Mouse (Mus musculus): ENCODE measurements at regions not wholly inside any gene's neighbourhood (a gene's known extent, or its start where the extent isn't known, plus 50 kb on each side); places are given as distances from the start of the nearest gene placed in this dataset.

DNA sequence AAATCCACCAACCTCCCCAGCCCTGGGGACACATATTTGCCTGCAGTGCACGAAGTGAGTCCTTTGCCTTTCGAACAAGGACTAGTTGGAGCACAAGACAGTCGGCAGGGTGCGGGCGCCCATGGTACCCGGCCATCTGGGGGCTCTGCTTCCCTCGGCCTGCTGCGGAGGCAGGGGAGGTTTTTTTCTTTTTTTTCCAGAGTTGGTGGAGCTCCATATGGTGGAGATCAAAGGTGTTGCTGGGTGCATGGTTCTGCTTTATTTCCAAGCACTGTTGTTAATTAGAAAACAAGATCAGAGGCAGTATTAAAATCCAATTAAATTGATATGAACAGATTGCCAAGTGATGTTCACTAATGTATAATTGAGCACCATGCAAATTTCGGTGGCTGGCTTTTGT is 225.4 kb downstream of the Bcl11b start:
- ATAC-seq (ENCODE audit: insufficient read depth) (no peak), DNase-seq (no peak)
- no peaks in the 10 kb centered on the region for H3K36me3 ChIP-seq (ENCODE audit: insufficient read depth)
- no peak overlapping the region for H3K9ac ChIP-seq
- H3K27me3 ChIP-seq (ENCODE audit: insufficient read depth, low read length), result no peaks in the 10 kb centered on the region
- no peak overlapping the region for H3K27ac ChIP-seq (ENCODE audit: low read depth)
- no peaks in the 10 kb centered on the region for H3K4me1 ChIP-seq (ENCODE audit: insufficient read depth)
- no peak overlapping the region for H3K4me2 ChIP-seq
- no peak overlapping the region for H3K4me3 ChIP-seq (ENCODE audit: low read depth, low read length)
- TF ChIP-seq CTCF (IDR thresholded peaks at IDR 0.05; ENCODE audit: low read depth), result no peak
- 49% methylated on average over 9 of the region's 9 CpGs for WGBS
- H3K9me3 ChIP-seq (ENCODE audit: low read depth, low read length), result no peaks in the 10 kb centered on the region

DNA sequence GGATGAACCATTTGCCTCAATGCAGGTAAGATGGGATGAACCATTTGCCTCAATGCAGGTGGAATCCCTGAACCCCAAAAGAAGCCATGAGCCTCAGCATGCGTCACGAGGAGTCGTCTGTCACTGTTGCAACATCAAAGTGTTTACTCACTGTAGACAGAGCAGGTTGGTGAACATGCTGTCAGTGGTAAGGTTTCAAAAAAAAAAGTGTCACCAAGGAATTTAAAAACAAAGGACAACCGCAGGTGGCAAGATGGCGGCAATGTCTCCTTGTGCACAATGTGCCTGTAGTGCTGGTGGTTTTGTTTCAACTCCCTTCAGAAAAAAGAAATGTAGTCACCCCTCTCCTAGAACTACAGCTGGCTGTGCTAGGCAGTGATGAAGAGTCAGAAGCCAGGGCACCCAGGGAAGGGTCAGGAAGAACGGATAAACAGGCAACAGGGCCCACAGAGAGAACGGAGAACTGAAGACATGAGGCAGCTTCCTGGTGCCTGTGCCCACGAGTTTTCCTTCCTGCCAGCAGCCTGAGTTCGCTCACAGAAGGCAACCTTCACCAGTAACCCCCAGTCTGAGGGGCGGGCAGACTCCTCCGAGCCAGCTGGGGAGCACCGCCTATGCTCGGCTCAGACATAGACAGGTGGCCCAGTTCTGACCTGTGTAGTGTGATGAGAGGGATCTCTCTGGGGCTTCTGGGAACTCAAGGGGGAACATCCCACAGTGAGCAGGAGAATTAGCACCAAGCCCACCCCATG is 223.9 kb downstream of the Bcl11b start:
- WGBS, result 70% methylated on average over 13 of the region's 13 CpGs
- no peak overlapping the region for H3K27ac ChIP-seq (ENCODE audit: low read depth)
- ATAC-seq (ENCODE audit: insufficient read depth), result no peak
- no peaks in the 10 kb centered on the region for H3K9me3 ChIP-seq (ENCODE audit: low read depth, low read length)
- no peak overlapping the region for H3K4me3 ChIP-seq (ENCODE audit: low read depth, low read length)
- no peak for TF ChIP-seq CTCF (IDR thresholded peaks at IDR 0.05; ENCODE audit: low read depth)
- H3K36me3 ChIP-seq (ENCODE audit: insufficient read depth), result no peaks in the 10 kb centered on the region
- H3K27me3 ChIP-seq (ENCODE audit: insufficient read depth, low read length), result no peaks in the 10 kb centered on the region
- no peak overlapping the region for H3K4me2 ChIP-seq
- no peak for DNase-seq
- H3K4me1 ChIP-seq (ENCODE audit: insufficient read depth), result no peaks in the 10 kb centered on the region
- no peak overlapping the region for H3K9ac ChIP-seq

DNA sequence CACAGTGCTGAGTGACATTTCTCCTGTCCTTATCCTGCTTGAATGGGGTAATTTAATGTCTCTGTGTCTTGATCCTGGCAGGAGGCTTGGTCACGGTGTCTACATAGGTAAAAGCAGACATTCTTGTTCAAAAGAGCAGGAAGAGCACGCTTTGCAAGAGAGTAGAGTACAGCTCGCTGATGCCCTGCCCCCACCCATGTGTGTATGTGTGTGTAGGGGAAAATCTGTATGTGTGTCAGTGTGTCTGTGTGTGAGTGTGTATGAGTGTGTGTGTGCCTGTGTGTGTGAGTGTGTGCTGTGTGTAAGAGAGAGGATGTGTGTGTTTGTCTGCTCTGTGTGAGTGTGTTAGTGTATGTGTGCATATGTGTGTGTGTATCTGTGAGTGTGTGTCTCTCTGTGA is 221.3 kb downstream of the Bcl11b start:
- Histone ChIP-seq H3K36me3 (ENCODE audit: insufficient read depth) (no peaks in the 10 kb centered on the region), H3K27me3 (ENCODE audit: insufficient read depth, low read length) (no peaks in the 10 kb centered on the region), H3K4me3 (ENCODE audit: low read depth, low read length) (no peak overlapping the region), H3K27ac (ENCODE audit: low read depth) (no peak overlapping the region), H3K4me2 (no peak overlapping the region), H3K4me1 (ENCODE audit: insufficient read depth) (no peaks in the 10 kb centered on the region), H3K9me3 (ENCODE audit: low read depth, low read length) (no peaks in the 10 kb centered on the region), H3K9ac (no peak overlapping the region)
- TF ChIP-seq CTCF (IDR thresholded peaks at IDR 0.05; ENCODE audit: low read depth), result no peak
- ATAC-seq (ENCODE audit: insufficient read depth) (no peak), DNase-seq (no peak)
- WGBS, result 61% methylated on average over 3 of the region's 3 CpGs

DNA sequence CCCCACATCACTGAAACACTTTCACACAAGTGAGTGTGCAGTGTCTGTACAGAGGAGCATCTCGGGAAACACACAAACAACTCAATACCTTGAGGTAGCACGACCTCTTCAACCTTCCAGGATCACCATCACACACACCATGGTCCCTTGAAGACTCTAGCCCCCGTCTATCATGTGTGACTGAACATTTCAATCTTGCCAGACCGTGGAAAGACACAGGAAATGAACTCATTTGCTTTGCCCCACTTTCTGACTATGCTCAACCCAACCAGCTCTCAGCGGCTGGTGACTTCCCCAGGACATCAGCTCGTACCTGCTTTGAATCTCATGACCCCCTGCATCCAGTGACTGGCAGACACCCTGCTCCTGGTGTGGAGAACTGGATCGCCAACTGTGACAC is 219.6 kb downstream of the Bcl11b start:
- no peak overlapping the region for H3K4me3 ChIP-seq (ENCODE audit: low read depth, low read length)
- no peaks in the 10 kb centered on the region for H3K27me3 ChIP-seq (ENCODE audit: insufficient read depth, low read length)
- DNase-seq (no peak), ATAC-seq (ENCODE audit: insufficient read depth) (no peak)
- TF ChIP-seq CTCF (IDR thresholded peaks at IDR 0.05; ENCODE audit: low read depth), result no peak
- no peaks in the 10 kb centered on the region for H3K36me3 ChIP-seq (ENCODE audit: insufficient read depth)
- 64% methylated on average over 7 of the region's 7 CpGs for WGBS
- H3K27ac ChIP-seq (ENCODE audit: low read depth), result no peak overlapping the region
- H3K4me1 ChIP-seq (ENCODE audit: insufficient read depth), result no peaks in the 10 kb centered on the region
- H3K4me2 ChIP-seq, result no peak overlapping the region
- no peak overlapping the region for H3K9ac ChIP-seq
- H3K9me3 ChIP-seq (ENCODE audit: low read depth, low read length), result no peaks in the 10 kb centered on the region

DNA sequence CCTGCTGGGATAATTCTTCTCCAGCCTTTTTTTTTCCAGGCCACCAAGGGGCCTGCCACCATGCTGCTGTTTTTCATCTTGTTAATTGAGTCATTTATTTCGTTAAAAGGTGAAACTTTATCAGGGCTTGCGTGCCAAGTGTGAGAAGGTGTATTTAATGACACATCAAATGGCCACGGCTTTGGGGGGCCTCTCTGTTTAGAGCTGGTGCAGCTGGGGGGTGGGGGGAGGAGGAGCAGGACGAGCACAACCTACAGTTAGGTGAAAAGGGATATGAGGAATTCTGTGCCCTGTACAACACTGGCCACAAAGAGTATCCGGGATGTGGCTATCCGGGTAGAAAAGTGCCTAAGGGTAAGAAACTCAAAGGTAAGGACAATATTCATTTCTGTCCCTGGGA is 213.6 kb downstream of the Bcl11b start:
- Histone ChIP-seq H3K4me1 (ENCODE audit: insufficient read depth) (no peaks in the 10 kb centered on the region), H3K36me3 (ENCODE audit: insufficient read depth) (no peaks in the 10 kb centered on the region), H3K27ac (ENCODE audit: low read depth) (no peak overlapping the region), H3K4me2 (no peak overlapping the region), H3K9me3 (ENCODE audit: low read depth, low read length) (no peaks in the 10 kb centered on the region), H3K27me3 (ENCODE audit: insufficient read depth, low read length) (no peaks in the 10 kb centered on the region), H3K4me3 (ENCODE audit: low read depth, low read length) (no peak overlapping the region), H3K9ac (no peak overlapping the region)
- no peak for TF ChIP-seq CTCF (IDR thresholded peaks at IDR 0.05; ENCODE audit: low read depth)
- WGBS, result 44% methylated on average over 6 of the region's 6 CpGs
- ATAC-seq (ENCODE audit: insufficient read depth) (no peak), DNase-seq (no peak)

DNA sequence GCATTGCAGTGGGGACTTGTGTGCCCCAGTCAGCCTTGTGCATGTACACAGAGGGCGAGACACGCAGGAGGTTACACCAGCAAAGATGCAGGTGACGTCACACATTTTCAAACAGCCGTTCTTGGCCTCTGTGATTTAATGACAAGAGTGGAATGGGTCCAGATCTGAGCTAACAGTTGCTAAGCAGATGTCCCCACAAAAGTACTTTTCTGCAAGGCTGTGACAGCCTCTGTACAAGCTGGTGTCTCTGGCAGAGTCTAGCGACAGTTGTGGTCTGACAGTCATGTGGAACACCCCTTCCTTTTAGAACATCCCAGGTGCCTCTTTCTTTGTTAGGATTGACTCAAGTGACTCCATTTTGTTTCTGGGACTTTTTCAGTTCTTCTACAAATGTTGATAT is 203.1 kb downstream of the Bcl11b start:
- no peak for TF ChIP-seq CTCF (IDR thresholded peaks at IDR 0.05; ENCODE audit: low read depth)
- DNase-seq (no peak), ATAC-seq (ENCODE audit: insufficient read depth) (no peak)
- no peak overlapping the region for H3K9ac ChIP-seq
- no peak overlapping the region for H3K4me3 ChIP-seq (ENCODE audit: low read depth, low read length)
- no peaks in the 10 kb centered on the region for H3K4me1 ChIP-seq (ENCODE audit: insufficient read depth)
- H3K9me3 ChIP-seq (ENCODE audit: low read depth, low read length), result no peaks in the 10 kb centered on the region
- H3K36me3 ChIP-seq (ENCODE audit: insufficient read depth), result no peaks in the 10 kb centered on the region
- H3K27ac ChIP-seq (ENCODE audit: low read depth), result no peak overlapping the region
- no peak overlapping the region for H3K4me2 ChIP-seq
- no peaks in the 10 kb centered on the region for H3K27me3 ChIP-seq (ENCODE audit: insufficient read depth, low read length)
- WGBS, result 73% methylated on average over 5 of the region's 5 CpGs

DNA sequence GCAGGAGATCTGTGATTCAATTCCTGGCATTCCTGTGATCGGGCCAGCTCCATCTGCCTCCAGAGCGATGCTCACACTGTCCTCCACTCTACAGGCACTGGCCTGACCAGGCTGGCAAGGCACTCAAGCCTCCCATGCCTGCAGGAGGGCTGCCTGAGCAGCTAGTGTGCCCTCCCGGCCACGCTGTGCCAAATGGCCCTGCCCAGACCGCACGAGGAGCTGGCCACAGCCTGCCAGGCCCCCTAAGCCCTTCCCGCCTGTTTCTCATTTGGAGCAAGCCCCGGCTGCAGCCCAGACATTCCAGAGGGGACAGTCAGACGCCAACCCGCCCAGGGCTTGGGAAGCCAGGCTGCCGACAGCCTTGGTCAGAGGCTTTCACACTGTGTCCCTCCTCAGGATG is 195.8 kb downstream of the Bcl11b start:
- peaks cover 3% of the 10 kb centered on the region; the same call in 1 of the 2 replicates for H3K4me1 ChIP-seq (ENCODE audit: insufficient read depth)
- H3K27me3 ChIP-seq (ENCODE audit: insufficient read depth, low read length), result peaks cover 7% of the 10 kb centered on the region; the same call in 1 of the 2 replicates
- no peak for TF ChIP-seq CTCF (IDR thresholded peaks at IDR 0.05; ENCODE audit: low read depth)
- ATAC-seq (ENCODE audit: insufficient read depth) (peak; percentile 44; the same call in 1 of the 2 replicates), DNase-seq (peak; percentile 49)
- H3K9ac ChIP-seq, result no peak overlapping the region
- H3K4me2 ChIP-seq, result no peak overlapping the region
- 7% methylated on average over 11 of the region's 11 CpGs for WGBS
- H3K27ac ChIP-seq (ENCODE audit: low read depth), result no peak overlapping the region
- H3K36me3 ChIP-seq (ENCODE audit: insufficient read depth), result no peaks in the 10 kb centered on the region
- no peak overlapping the region for H3K4me3 ChIP-seq (ENCODE audit: low read depth, low read length)
- no peaks in the 10 kb centered on the region for H3K9me3 ChIP-seq (ENCODE audit: low read depth, low read length)
